Comparison of ENCODE assay signal across 9 mouse cellular contexts in the genomic region with DNA sequence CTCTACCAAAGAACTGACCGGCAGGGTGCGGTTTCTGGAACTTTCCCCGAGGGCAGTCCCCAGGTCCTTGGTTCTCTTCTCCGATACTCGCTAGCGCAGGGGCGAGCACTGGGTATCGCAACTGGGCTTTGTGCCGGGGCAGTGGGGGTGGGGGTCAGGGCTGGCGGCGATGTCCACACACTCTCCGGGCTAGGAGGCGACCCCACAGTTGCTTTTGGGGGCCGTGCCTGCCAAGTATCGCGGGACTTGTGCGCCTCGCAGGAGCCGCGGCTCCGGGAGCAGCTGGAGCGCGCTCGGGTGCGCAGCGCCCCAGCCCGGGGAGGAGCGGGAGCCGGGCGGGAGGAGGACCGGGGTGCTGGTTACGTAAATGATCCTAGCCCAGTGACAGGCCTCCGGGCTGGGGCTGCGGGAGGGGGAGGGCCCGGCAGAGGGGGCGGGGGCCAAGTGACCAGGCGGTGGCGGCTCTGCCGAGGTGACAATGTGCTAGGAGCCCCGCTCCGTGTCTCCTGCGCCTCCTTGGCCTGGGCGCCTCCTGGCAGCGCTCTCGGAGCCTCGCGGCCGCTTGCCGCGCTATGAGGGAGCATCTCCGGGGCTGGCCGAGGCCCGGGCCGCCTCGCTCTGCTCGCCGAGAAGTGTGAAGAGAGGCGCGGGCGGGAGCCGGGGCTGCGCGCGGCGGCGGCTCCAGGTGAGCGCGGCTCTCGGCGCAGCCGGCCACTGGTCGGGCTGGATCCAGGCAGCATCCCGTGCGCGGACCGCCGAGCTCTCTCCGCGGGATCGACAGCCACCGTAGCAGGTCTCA. TPM values are rescaled to one million over a fixed set of nuclear protein-coding genes. Genes with fewer than 3 reads are reported as not detected.
DNase-seq lines count a peak whose midpoint lies in the region; ATAC-seq and TF ChIP-seq lines count a peak whose summit lies in the region.
"Had no signal": no experiment of that assay in that cellular context is flagged by ENCODE, and none has a peak within 500 bp of the region (broad histone marks: within the 10 kb centered on the region; RNA-seq: fewer than 3 reads in every experiment).

A gene (plus strand): TSS at position 381 of the 799 bp plus-strand sequence.

- no peak for TF ChIP-seq CTCF in lung, adult 2 months (IDR thresholded peaks at IDR 0.05; ENCODE audit: insufficient read depth, low read length)
- TF ChIP-seq CTCF in thymus, adult 2 months (IDR thresholded peaks at IDR 0.05; ENCODE audit: borderline replicate concordance, control insufficient read depth, extremely low read depth, insufficient read depth, low read length, poor library complexity) = no peak

- peak; percentile 86 for ATAC-seq in cerebellum, adult (ENCODE audit: insufficient number of reproducible peaks, low FRiP score, low TSS enrichment)
- peak; percentile 94 for ATAC-seq in forebrain, embryonic 14.5 days

- H3K27ac ChIP-seq in forebrain, embryonic 14.5 days (ENCODE audit: low read depth, low read length) = peak within 1 kb of the TSS; percentile 75
- no peak within 1 kb of the TSS for H3K27ac ChIP-seq in thymus, adult 2 months (ENCODE audit: control insufficient read depth, insufficient read depth, low read length)

- no peaks in the 10 kb centered on the region for H3K27me3 ChIP-seq in forebrain, embryonic 14.5 days (replicated peaks; ENCODE audit: control insufficient read depth, insufficient read depth, low read length)
- H3K27me3 ChIP-seq in thymus, adult 2 months (ENCODE audit: control insufficient read depth, insufficient read depth, low read length) = no peaks in the 10 kb centered on the region

- 0 out of 2 replicates have a peak, but pooled peaks cover 2% of the 10 kb centered on the region for H3K4me1 ChIP-seq in forebrain, embryonic 14.5 days (ENCODE audit: control insufficient read depth, insufficient read depth, low read length)
- H3K4me1 ChIP-seq in lung, adult 2 months (ENCODE audit: control insufficient read depth, insufficient read depth, low read length) = no peaks in the 10 kb centered on the region
- H3K4me1 ChIP-seq in thymus, adult 2 months (replicated peaks; ENCODE audit: control insufficient read depth, insufficient read depth, low read length) = no peaks in the 10 kb centered on the region

- H3K9ac ChIP-seq in forebrain, embryonic 14.5 days (ENCODE audit: low read length) = peak within 1 kb of the TSS; percentile 75

- peak within 1 kb of the TSS; percentile 96 for H3K4me2 ChIP-seq in forebrain, embryonic 14.5 days (ENCODE audit: low read length)

- TF ChIP-seq POLR2A in lung, adult 2 months (IDR thresholded peaks at IDR 0.05; ENCODE audit: borderline replicate concordance, extremely low read depth, low read depth, low read length) = no peak
- TF ChIP-seq POLR2A in thymus, adult 2 months (IDR thresholded peaks at IDR 0.05; ENCODE audit: control insufficient read depth, extremely low read depth, insufficient read depth, low read length, poor library complexity) = no peak

- peak; percentile 88 for DNase-seq in heart, adult 11 months
- DNase-seq in heart, adult 8-10 months (ENCODE audit: low spot score) = no peak
- peak; percentile 83 for DNase-seq in forebrain, embryonic 14.5 days (ENCODE audit: low spot score)
- DNase-seq in layer of hippocampus, adult 9-10 months (ENCODE audit: low spot score) = peak; percentile 27
- DNase-seq in lung, adult 2 months = peak; percentile 27
- DNase-seq in retina, postnatal 7 days (ENCODE audit: low read depth, low spot score) = peak; percentile 75
- DNase-seq in thymus, adult 2 months = no peak

- WGBS in forebrain, embryonic 14.5 days = under 1% methylated on average over 76 of the region's 81 CpGs
- 1% methylated on average over 81 of the region's 81 CpGs for WGBS in lung, adult 2 months
- WGBS in thymus, adult 2 months = 7% methylated on average over 78 of the region's 81 CpGs

- H3K36me3 ChIP-seq in forebrain, embryonic 14.5 days (ENCODE audit: control insufficient read depth, insufficient read depth, low read length) = no peaks in the 10 kb centered on the region
- H3K36me3 ChIP-seq in thymus, adult 2 months (ENCODE audit: control insufficient read depth, insufficient read depth, low read length) = no peaks in the 10 kb centered on the region

- H3K9me3 ChIP-seq in forebrain, embryonic 14.5 days (replicated peaks; ENCODE audit: control insufficient read depth, low read length) = no peaks in the 10 kb centered on the region

- peak within 1 kb of the TSS; percentile 63 for H3K4me3 ChIP-seq in forebrain, embryonic 14.5 days (ENCODE audit: low read depth, low read length)
- peak within 1 kb of the TSS; percentile 45 for H3K4me3 ChIP-seq in lung, adult 2 months (replicated peaks; ENCODE audit: extremely low read depth, low read depth, low read length)
- H3K4me3 ChIP-seq in thymus, adult 2 months (ENCODE audit: control insufficient read depth, insufficient read depth, low read length) = no peak within 1 kb of the TSS

RNA-seq across cellular contexts. Expression of the gene that starts here (rescaled TPM):
- under 1 TPM in 1 of 4 experiments, not detected in 3; 0.25 TPM for total RNA-seq in heart, adult 8-10 months (2022)
- 1.7 and 2.6 TPM in 2 replicates for polyA plus RNA-seq in forebrain, embryonic 14.5 days (2014; fragmentation: Nextera tagmentation; extraction: Ambion mirVana)
- 0.64 and 1.00 TPM in 2 replicates for polyA plus RNA-seq in lung, adult 2 months (2012; rRNA removed)
- polyA plus RNA-seq in thymus, adult 2 months (2012; rRNA removed) = not detected in 2 replicates
- polyA plus RNA-seq: liver, embryonic 16.5 days had no signal

Comparison
In these comparisons a context has a peak if more than half of its experiments do, and no peak if none do; other contexts are left out.
1. DNase-seq: peak in heart, adult 11 months (single experiment), forebrain, embryonic 14.5 days (single experiment), layer of hippocampus, adult 9-10 months (single experiment) and retina, postnatal 7 days (single experiment); none in heart, adult 8-10 months (single experiment) and thymus, adult 2 months (single experiment).
2. Peak in DNase-seq and H3K4me3 ChIP-seq in lung, adult 2 months; RNA of the gene not detected or under 1 TPM.